Mouse (Mus musculus) cerebellum, postnatal 14 days (tissue): ENCODE results near the gene Tnfrsf13b.
"Not testable (repeated sequence)": the region's sequence is repeated elsewhere in the genome, so short reads cannot be mapped to it uniquely, and the experiment has no call there.

Experiments
- DNase-seq, 2 experiments: peaks; one replicate each; pipeline ENCODE4 v3.0.0; 2021; ENCODE audit warnings: mixed read lengths in 2 of 2

Gene Tnfrsf13b

DNA sequence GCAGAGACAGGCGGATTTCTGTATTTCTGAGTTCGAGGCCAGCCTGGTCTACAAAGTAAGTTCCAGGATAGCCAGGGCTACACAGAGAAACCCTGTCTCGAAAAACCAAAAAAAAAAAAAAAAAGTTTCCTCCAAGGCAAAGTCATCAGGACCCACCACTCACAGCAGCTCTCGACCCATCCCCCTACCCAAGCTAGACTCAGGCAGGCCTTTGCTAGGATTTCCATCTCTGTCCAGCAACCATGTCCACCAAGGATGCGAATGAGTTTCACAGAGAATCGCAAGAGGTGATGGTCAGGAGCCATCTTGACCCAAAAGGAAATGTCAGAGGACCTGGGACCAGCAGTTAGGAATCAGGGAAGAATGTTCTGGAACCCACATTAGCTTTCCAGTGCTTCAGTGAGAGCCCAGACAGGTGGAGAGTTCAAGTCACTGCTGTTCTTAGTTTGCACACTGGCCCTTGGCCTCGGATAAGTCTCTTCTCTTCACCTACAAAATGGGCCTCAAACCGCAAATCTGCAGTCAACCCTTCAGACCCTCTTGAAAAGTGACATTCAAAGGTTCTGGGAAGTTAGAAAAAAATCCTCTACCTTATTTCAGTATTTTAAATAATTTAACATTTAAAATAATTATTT, 983 bp downstream of the Tnfrsf13b start:
- no peak for DNase-seq

DNA sequence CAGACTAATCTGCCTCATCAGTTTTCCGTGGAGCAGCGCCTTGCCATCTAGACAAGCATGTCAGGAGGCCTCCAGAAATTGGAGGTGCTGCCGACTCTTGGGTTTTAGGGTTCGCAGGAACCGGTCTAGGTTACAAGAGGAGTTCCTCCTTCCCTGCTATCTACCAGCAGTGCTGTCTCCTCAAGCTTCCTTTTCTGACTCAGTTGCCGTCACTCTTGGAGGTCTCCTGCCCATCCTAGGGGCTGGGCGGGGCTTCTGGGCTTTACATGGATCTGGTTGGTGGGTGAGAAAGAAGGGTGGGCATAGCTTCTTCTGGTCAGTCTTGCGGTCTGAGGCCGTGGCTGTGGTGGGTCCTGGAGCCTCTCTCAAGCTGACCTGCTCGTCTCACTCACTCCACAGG, 2.8 kb downstream of the Tnfrsf13b start:
- DNase-seq = no peak

DNA sequence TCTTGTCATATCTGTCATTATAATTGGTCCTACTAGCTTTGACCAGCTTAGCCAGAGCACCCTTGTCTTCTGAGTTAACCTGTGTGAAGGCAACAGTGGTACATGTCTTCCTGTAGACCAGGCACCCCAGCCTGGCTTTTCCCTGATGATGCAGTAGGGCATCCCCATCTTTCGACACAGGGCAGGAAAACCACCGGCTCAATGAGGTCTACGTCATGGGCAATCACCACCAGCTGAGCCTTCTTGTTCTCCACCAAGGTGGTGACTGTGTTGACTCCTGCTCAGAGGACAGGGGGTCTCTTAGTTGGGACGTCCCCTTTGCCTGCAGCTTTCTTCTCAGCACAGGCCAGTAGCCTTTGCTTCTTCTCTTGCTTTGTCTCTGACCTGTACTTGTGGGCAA, 4.1 kb downstream of the Tnfrsf13b start:
- DNase-seq = not testable (repeated sequence)

DNA sequence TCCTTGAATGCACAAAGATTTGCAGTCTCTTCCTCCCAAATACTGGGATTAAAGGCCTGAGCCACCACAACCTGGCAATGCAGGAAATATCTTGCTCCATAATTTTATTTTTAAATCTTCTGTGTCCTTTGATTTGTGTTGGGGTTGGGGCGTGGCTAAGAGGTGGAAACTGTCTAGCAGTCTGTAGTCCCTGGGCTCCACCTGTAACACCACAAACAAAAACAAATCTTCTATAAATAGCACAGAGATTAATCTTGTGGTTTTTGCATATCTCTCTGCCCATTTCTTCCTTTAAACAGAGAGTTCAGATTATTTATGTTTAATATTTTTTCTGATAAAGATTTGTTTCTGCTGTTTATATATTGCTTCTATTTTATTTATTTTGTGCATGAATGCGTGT, 6.4 kb downstream of the Tnfrsf13b start:
- no peak for DNase-seq

DNA sequence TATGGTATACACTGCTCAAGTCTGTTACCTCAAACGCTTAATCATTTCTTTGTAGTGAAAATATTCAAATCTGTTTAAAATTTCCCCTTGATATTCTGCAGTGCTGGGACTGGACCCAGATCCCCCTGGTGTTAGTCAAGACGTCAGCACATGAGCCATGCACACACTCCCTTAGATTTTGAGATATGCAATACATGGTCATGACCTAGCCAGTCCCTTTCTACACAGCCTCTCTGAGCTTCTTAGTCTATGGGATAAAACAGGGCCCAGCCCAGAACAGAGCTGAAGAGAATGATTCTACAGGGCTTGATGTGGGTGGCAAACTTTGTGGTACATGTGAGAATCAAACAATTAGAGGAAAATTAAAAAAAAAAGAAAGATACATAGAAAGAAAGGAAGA, 15.1 kb downstream of the Tnfrsf13b start:
- DNase-seq = no peak

DNA sequence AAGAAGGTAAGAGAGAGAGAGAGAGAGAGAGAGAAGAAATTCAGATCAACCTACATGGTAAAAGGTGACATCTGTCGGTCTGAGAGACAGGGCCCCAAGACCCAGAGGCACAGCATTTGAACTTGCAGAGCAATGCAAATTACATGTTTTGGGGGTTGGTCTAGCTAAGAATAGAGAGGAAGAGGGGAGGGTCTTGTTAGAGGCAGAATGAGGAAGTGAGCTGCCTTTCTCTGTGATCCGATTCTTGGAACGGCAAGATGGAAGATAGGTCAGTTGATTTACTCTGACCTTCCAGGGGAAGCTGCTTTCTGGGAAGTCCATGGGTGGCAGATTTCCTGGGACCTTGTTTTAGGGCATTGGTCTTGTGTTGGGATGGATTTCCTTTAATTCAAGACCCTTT, 15.7 kb downstream of the Tnfrsf13b start:
- no peak for DNase-seq

DNA sequence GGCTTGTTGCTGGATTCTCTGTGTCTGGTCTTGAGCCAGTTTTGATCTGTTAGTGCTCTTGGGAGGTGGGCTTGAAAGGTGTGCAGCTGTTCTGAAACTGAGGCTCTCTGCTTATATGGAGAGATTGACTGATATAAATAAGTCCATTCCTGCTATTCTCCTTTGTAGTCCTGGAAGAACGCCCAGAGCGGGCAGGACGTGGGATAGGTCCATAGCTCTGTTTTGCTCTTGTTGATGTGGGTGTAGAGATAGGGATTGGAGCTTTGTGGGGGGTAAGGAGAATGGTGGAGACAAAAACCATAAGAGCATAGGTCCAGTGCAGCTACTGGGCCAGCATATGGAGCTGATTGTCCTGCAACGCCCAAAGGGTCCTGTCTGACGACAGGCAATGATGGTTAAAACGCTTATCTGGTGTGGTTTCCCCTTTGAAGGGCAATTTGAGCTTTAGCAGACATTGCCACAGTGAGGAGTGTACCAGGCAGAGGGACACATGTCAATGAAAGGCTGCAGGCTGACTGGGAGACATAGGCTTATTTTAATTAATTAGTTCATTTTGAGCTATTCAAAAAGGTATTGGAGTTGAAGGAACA, 16.5 kb downstream of the Tnfrsf13b start:
- no peak for DNase-seq

DNA sequence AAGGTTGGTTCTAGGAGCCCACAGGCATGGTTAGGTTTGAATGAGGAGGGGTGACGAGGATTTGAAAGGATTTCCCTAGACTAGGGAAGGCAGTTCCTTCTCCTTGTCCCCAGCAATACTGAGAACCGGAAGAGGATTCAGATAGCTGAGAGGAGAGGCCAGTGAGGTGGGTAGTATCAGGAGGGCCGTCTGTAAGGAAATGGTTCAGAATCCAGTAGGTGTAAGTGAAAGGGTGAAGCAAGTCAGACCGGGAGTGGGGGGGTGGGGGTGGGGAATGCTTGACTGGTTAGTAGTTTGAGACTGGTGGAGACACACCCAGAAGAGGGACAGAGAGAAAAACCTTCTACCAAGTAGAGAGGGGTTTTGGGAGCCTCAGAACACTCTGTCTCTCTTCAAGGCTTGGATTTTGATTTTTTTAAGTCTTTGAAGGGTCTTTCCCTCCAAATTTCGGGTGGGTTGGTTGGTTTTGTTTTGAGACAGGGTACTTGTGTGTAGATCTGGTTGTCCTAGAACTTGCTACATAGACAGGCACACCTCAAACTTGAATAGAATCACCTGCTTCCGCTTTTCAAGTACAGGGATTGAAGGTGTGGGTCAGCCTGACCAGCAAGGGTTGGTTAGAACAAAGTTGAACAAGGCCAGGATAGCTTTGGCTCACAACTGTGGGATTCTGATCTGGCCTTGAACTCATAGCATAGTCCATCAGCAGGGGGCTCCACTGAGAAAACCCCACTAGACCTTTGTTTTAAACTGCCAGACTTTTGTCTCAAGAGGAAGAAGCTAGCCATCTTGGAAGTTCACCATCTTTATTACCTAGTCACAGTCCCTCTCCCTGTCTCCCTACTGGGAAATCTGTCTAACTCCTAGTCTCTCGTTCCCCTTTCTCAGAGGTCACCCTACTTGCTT, 17.3 kb downstream of the Tnfrsf13b start:
- DNase-seq = no peak

DNA sequence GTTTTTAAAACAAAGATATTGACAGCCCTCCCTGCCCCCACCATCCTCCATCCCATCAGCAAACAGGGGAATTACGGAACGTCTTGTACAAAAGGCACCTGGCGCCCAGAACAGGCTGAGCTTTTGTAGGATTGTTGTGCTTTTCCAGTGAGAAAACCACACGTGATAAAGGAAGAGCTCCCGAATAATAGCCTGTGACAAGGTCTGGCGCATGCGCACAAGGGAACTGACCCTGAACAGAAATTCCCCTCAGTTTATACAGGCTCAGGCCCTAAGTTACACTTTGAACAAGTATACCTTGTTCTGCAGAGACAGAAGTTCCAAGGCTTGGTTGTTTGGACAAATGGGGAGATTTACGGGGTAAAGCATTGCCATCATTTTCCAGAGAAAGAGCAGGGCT, 19.0 kb downstream of the Tnfrsf13b start:
- no peak for DNase-seq

DNA sequence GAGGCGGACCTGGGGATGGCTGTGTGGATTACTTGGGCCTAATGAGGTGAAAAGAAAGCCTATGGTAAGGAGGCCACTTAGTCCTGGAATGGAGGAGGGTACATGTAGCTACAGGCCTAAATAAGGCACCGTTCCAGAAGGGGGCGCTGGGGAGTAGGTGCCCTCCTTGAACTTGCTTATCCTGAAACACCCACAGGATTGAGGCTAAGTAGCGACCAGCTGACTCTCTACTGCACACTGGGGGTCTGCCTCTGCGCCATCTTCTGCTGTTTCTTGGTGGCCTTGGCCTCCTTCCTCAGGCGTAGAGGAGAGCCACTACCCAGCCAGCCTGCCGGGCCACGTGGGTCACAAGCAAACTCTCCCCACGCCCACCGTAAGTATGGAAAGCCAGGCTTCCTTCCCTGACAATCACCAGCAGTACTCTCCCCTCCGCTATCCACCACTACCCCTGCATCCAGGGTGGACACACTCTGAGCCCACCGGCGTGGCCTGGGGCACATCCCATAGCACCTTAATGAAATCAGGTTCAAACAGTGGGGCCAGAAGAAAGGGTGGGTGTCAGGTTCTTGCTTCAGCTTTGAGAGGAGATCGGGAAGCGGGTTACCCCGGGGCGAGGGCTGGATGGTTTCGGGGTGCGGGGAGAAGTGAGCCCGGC, 20.2 kb downstream of the Tnfrsf13b start:
- DNase-seq = peak; percentile 45 to 58

DNA sequence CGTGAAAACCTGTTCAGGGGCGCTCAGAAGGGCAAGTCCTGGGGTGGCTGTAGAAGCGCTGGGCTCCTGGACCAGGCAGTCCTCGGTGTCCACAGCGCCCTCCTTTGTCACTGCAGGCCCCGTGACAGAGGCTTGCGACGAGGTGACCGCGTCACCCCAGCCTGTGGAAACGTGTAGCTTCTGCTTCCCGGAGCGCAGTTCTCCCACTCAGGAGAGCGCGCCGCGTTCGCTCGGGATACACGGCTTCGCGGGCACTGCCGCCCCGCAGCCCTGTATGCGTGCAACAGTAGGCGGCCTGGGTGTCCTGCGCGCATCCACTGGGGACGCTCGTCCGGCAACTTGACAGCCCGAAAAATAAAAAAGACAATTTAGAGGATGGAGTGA, 20.7 kb downstream of the Tnfrsf13b start:
- DNase-seq = peak; percentile 48 to 73

DNA sequence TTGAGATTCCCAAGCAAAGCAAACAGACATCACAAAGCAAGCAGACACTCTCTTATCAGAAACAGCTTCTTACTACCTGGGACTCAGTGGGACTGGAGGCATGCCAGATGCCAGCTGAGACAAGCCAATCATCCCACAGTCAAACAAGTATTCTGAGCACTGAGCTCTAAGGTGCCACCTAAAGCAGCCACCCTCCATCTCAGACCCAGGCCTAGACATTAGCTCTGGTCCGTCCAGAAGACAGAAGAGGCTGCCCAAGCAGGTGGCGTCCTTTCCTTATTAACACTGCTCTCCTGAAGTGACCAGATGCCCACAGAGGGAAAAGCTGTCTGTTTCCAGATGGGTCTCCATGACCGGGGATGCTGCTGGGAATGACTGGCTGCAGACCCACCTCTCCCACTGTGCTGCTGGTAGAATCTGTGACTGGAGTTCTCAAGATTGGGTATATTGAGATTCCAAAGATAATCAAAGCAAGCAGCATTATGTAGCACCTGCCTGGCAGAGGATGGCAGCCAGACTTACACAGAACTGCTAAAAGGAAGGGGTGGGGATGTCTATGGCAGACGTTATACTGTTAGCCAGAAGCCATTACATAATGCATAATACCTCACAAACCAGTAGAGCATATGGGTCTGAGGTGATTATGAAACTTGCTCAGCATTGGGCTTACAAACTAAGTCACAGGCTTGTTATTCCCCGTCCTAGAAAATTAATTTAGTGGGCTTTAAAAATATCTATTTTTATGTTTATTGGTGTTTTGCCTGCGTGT, 23.9 kb downstream of the Tnfrsf13b start:
- DNase-seq = peak in 1 of 2 experiments; percentile 44

DNA sequence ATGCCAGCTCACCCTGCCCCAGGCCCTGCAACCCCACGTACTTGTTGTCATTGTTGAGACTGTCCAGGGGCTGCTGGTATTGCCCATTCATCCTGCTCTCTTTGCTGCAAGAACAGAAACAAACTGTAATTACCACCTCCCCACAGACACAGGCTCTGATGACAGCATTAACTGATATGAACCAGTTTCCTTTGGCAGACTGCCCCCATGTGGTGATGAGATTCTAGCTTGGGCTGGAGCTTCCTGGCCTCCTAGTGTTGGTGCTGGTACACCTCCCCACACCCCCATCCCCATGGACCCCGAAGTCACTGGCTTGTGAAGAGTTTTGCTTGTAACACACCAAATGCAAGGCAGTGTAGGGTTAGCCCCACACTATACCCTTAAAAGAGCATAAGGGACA, 29.2 kb downstream of the Tnfrsf13b start:
- peak; percentile 55 to 72 for DNase-seq

DNA sequence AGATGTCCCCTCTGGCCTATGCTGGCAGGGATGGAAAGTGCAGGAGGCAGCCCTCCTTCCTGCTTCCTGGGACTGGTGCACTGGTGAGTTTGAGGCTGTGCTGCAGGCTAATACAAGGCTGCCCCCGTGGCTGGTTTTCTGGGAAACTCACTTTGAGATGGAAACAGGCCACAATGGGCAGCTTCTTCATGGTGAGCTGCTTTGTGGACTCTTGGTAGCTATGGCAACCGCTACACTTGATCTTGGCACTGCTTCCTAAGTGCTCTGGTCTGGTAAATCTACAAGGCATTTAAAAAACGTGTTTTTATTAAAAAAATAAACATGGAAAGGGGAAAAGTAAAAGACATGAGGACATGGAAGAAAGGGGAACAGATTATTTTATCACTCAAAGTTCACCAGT, 31.6 kb downstream of the Tnfrsf13b start:
- no peak for DNase-seq

DNA sequence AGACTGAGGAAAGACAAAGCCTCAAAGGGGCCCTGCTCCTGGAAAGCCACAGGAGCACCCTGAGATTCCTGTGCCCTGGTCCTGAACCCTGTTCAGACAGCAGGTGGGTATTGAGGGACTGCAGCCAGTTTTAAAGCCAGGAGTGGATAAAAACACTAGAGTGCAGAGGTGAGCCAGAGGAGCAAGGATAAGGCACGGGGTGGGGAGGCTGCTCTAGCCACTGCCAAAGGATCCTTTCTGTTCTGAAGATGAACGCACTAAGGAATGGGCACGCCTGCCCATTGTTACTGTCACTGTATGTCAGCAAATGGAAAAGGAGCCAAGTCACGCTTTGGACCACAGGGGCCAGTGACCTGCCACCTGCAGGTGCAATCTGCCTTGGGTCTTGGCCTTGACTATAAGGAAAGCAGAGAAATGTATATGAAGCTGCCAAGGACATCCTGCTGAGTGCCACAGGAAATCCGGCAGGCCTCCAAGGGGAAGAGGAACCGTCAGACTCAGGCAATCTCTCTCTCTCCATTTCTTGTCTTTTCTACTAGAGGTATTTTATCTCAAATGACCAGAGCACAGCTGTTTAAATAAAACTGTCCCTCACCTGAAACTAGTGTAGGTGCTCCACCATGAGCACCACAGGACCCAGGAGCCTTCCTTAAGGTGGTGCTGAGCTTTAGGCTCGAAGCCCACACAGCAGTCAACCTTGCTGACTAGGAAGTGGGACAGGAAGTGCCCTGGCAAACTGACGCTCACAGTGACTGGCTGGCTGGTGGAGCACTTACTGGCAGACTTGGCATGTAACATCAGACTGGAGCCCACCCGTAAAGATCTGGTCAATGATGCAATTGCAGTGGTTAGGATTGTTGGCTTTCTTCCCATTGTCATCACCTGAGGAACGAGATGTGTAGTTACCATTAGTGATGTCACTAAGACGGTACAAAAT, 33.5 kb downstream of the Tnfrsf13b start:
- peak; percentile 65 to 77 for DNase-seq

DNA sequence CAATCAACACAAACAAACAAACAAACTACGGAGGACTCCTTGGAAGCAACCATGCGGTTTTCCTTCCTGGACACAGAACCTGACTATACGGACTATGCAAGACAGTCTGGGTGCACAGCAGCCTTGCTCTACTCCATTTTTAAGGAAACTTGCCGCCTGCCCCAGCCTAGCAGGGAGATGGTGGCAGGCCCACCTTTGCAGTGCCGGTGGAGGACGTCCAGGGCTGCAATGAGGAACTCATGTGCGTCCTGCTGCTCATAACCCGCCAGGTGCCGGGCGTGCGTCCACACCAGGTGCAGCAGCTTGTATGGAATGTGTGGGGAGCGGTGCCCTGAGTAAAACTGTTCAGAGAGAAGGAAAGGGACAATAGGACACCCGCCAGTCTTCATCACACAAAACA, 34.6 kb downstream of the Tnfrsf13b start:
- DNase-seq = no peak

DNA sequence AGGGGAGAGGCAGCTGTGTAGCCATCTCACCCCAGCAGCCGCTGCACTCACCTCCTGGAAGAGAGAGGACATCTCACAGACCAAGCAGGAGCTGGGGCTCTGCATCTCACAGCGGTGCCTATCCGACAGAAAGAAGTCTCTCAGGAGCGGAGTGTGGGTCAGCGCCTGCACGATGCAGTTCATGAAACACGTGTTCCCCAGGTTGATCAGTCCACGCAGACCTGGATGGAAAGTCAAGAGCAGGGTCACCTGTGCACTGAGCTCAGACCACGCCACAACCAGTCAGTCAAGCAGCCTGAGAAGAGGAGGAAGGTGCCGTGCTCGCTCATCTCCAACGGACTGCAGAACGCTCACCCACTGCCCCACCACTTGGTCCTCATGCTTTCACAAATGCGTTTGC, 36.2 kb downstream of the Tnfrsf13b start:
- DNase-seq = no peak

DNA sequence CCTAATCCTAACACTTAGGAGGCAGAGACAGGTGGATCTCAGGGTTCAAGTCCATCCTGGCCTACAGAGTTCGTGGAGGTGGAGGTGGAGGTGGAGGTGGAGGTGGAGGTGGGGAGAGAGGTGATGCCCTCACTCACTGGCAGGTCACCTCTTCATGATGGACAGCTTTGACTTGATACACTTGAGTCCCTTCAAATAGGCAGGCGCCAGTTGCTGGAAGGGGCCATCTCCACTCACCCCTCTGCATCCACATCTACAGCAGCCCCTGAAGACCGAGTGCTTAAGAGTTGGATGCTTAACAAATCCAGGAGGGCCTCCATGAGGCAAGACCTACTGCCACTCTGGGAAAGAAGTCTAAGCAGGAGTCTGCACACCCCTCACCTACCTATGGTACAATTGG, 36.8 kb downstream of the Tnfrsf13b start:
- no peak for DNase-seq

DNA sequence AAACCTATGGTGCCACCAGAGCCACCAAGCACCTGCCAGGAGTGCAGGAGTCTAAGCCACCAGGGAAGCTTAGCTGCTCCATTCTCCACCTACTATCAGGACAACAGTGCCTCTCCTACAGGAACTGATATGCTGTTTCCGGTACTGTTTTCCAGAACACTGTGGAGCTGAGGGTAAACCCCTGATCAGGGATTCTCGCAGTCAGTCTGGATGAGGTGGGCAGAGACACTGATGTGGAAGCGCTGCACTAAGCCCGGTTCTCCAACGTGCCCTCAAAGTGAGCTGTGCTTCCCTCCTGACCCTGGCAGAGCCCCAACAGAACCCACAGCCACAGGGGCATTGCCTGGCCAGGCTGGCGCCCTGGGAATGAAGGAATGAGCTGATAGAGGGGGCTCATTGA, 37.8 kb downstream of the Tnfrsf13b start:
- DNase-seq = no peak

DNA sequence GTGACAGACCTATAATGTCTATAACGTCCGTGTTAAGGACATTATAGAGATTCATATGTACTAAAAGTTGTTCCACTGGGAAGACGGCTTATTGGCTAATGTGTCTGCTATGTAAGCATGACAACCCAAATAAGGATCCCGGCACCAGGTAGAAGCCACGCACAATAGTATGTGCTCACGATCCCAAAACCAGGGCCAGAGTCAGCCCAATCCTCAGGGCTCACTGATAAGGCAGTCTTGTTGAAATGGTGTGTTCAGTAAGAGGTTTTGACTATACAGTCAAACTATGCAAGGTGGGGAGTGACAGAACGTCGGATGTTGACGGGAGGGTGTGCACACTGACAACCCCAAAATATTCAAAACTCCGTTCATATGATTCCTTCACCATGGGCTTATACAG, 38.3 kb downstream of the Tnfrsf13b start:
- DNase-seq = no peak

DNA sequence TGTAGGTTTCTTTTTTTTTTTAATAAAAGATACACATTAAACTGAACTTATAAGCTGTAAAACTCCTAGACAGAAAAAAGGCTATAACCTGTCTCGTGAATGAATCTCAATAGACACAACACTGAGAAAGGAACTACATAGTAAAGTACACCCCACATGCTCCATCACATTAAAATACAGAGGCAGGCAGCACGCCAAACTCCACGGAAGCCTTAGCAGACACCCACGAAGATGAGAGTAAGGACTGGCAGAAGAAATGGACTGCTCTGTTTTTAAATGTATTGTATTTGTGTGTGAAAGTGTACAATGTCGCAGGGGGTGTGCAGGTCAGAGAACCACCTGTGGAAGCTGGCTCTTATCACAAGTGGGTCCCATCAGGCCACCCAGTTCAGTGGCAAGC, 43.6 kb downstream of the Tnfrsf13b start:
- no peak for DNase-seq

DNA sequence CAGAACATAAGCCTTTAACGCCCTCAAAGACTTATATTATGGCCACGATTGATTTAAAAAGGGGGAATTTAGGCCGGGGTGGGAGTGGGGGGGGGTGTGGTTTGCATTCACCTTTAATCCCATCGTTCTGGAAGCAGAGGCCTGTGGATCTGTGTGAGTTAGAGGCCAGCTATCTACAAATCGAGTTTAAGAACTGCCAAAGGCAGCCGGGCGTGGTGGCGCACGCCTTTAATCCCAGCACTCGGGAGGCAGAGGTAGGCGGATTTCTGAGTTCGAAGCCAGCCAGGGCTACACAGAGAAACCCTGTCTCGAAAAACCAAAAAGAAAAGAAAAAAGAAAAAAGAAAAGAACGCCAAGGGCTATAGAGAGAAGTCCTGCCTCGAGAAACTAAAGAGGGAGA, 46.9 kb downstream of the Tnfrsf13b start:
- DNase-seq = not testable (repeated sequence)
